Mouse (Mus musculus): ENCODE measurements around the gene Nup210. TPM values are rescaled to one million over a fixed set of nuclear protein-coding genes. Genes with fewer than 3 reads are reported as not detected.
A peak's percentile ranks its signal among the peaks of the same experiment; 100 is the strongest.

Gene Nup210
- total RNA-seq, 1 experiment from 2014 or later = 208 TPM

GRCm38 (mm10) chr6:91046184-91046583 lies 70.4 kb downstream of the Nup210 start:
- no peak for ATAC-seq (replicated peaks; ENCODE audit: low read depth, poor library complexity, severe bottlenecking)

DNA sequence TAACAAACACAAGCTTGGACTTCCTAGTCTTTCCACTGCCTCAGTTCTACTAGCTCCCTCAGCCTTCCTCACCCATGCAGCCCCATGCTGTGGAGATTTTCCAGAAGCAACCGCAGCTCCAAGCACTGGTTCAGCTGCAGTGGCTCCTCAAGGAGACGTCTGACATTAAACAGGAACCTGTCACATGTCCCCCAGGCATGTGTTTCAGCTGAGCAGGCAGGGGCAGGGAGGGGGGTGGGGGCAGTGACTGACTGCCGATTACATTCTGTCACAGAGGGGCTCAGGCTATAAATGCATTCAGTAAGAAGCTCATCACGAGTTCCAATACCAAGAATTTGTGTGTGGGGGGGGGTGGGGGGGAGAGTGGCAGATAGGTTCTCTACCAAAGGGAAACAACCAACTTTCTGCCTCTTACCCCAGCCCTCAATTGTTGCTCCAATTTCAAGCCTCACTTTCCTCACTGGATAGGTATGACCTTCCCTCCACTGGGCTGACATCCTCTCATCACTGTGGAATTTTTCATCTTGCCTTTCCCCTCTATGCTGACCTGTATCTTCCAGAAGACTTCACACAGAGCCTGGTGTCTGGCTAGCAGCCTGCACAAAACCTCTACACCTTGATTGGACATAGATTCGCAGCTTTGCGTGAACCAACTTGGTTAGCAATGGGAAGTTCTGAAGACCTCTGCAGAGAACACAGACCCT lies 71.8 kb downstream of the Nup210 start:
- no peak for ATAC-seq (replicated peaks; ENCODE audit: low read depth, poor library complexity, severe bottlenecking)

- ATAC-seq (replicated peaks; ENCODE audit: low read depth, poor library complexity, severe bottlenecking) = no peak
These were observed 75.3 kb downstream of the Nup210 start for GRCm38 (mm10) chr6:91041287-91041686.

DNA sequence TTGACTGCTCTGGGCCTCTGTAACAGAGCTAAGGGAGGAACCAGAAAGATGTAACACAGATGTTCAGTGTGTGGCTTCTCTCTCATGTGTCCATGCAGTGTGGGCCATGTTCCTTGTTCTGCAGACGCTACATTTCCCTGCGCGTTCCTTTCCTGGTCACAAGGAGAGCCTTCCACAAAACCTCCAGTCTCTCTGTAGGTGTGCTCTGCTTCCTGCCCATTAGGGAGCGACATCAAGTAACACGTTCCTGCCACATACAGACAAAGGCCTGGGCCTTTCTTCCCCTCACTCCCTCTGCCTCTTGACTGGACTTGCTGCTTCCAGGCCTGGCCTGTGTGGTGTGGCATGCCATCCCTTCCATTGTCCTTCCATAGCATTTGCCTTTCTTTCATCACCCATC lies 88.4 kb downstream of the Nup210 start:
- no peak for ATAC-seq (replicated peaks; ENCODE audit: low read depth, poor library complexity, severe bottlenecking)

DNA sequence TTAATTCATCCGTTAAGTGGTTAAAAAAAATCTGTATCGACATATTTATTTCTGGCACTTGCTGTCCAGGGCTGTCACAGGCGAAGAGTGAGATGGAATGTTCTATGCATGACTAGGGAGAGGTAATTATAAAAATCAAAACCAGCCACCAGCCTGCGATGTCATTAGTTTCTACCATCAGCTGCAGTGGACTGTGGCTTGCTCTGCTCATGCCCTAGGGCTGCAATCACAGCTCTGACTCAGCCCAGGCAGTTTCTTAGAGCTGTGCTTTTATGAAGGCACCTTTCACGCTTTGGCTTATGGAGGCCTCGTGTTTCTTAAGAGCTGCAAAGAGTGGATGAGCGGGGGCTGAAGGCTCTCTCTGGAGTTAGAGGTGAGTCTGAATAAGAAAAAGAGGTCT lies 95.8 kb downstream of the Nup210 start:
- ATAC-seq (replicated peaks; ENCODE audit: low read depth, poor library complexity, severe bottlenecking) = no peak

DNA sequence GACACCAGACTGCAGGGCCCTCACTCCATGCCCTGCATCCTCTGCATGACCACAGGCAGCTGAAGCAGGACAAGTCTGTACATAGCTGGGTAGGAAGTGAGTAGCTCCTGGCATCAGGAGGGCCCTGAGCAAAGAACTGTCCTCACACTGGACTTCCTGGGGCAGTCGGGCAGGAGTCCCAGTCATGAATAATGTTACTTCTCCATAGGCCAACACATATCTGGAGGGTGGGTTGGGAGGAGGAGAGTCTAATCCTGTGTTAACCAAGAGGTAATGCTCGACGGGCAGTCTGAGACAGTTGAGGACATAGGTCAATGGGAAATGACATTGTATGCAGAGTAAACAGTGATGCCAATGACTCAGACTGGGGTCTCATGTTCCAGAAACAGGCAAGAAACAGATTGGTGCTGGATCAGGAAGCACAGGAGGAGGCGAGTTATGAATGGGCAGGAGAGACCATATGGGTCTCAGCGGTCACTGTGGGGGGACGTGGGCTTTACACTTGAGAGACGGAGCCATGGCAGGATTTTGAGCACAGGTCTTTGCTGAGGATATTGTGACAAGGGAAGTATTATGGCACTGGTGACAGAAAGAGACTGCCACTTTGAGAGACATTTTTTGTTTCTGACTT lies 99.9 kb downstream of the Nup210 start:
- no peak for ATAC-seq (replicated peaks; ENCODE audit: low read depth, poor library complexity, severe bottlenecking)

DNA sequence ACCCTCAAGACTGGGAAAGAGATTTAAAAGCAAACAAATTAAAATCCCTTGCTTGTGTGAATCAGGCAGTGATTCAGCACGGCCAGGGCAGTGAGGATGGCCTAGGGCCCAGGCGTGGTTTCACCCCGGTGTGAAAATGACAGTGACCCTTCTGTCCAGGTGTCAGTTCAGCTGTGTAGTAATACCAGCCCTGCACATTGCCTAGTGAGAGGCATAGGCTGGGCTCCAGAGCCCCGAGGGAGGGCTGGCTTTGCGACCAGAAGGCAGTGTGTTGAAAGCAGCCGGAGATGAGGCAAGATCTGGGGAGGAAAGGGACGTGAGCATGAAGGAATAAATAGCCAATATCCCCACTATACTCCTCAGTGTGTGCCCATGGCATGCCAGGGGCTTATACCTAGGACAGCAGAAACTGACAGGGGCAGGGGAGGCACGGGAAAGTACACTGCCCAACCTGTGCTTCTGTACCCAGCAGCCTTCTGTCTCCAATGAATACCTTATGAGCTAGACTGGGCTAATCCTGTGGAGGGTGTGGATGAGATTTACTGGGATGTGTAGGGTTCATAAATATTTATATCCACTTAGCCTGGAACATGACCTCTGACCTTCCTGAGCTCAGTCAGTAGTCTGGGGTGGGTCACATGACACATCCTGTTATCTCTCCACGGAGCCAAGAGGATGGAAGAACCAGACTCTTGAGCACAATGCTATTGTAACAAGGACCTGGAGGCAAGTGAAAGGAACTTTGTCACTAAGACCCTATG lies 102.3 kb downstream of the Nup210 start:
- ATAC-seq (replicated peaks; ENCODE audit: low read depth, poor library complexity, severe bottlenecking) = no peak

DNA sequence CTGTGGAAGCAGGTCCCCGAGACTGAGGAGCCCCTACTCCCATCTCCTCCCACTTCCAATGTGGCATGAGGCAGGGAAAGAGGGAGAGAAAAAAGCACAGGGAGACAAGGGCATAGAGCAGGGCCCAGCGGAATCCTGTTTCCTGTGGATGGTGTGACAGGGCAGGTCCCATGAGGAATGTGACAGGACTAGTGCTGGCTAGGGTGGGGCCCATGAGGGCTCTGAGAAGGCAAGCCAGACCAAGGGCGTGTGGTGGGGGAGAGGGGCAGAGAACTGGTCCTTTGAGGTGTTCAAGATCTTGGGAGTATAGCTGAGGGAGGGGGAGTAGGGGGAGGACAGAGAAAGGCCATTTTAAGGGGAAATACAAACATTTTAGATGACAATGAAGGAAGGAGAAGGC lies 104.2 kb downstream of the Nup210 start:
- ATAC-seq (replicated peaks; ENCODE audit: low read depth, poor library complexity, severe bottlenecking) = no peak

- no peak for ATAC-seq (replicated peaks; ENCODE audit: low read depth, poor library complexity, severe bottlenecking)
These were observed 105.1 kb downstream of the Nup210 start for GRCm38 (mm10) chr6:91011568-91011967.

- no peak for ATAC-seq (replicated peaks; ENCODE audit: low read depth, poor library complexity, severe bottlenecking)
These were observed 108.3 kb downstream of the Nup210 start for GRCm38 (mm10) chr6:91008284-91008830.

DNA sequence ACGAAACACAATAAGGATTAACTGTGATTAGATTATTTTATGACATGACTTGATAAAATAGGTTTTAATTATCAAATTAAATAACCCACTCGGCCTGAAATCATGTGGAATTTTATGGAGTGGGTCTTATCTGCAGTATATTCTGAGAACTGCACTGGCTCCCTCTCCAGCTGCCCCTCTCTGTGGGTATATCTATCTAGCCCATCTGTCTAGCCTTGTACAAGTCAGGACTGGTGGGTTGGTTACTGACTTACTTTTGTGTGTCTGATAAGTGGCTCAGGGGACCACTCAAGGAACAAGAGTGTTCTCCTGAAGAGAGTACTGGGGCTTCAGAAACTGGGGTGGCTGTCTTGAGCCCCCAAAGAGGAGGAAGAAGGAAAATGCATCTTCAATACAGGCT lies 109.4 kb downstream of the Nup210 start:
- 0 out of 2 replicates have a peak, but pooled peaks have one; percentile 31 for ATAC-seq (replicated peaks; ENCODE audit: low read depth, poor library complexity, severe bottlenecking)

DNA sequence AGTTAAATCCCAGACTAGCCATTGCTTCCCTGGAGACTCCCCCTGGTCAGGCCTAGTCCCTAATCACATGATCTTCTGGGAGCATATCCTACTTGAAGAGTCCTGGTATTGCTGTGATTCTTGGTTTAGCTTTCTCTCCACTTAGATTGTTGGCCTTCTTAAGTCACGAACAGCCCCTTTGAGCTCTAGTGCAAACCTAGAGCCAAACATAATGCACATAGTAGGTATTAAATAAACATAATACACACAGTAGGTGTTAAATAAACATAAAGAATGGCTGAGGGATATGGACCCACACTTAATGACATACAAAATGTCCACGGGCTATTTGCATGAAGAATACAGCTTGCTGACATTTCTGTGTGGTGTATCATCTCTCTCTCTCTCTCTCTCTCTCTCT lies 112.5 kb downstream of the Nup210 start:
- ATAC-seq (replicated peaks; ENCODE audit: low read depth, poor library complexity, severe bottlenecking) = no peak

DNA sequence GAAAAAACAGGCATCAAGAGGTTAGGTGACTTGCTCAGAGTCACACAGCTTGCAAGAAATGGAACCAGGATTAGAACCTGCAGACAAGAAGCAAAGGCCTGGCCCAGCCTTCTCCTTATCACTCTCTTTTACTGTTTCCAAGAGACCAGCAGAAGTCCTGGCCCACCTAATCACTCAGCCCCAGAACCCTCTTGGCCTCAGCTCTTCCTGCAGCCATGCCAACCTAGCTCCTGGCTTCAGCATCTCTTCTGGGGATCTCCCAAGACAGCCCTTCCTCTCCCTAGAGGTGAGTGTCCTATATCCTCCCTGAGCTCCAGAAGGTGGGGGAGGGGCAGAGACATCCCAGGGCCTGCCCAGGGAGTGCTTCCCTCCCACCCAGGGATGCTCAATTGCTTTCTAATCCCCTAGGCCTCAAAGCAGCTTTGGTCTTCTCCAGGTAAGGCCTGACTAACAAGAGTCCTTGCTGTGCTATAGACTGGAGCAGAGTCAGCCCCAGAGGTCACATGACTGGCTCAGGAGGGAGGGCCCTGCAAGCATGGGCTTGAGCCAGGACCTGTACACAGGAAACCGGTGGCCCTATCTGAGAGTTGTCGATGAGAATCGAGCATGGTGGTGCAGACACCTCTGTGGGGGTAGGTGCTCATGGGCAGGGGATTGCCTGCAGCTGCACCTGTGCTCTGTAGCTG lies 113.2 kb downstream of the Nup210 start:
- peak; percentile 41 for ATAC-seq (replicated peaks; ENCODE audit: low read depth, poor library complexity, severe bottlenecking)

DNA sequence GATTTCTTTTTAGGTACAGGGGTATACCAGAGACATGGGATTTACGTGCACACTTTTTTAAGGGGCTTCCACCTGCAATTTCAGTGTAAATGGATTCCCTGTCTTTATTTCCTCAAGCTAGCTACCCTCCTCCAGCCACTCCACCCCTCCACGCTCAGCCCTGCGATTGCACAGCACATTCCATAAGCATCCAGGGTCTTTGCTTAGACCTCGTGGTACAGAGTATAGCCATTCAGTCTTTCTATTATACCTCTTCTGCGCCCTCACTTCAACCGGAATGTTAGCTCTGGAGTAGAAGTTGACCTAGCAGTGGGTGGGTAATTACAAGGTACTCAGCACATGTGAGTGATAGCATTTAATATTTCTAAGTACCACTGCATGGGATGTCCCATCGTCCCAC lies 115.1 kb downstream of the Nup210 start:
- ATAC-seq (replicated peaks; ENCODE audit: low read depth, poor library complexity, severe bottlenecking) = no peak

DNA sequence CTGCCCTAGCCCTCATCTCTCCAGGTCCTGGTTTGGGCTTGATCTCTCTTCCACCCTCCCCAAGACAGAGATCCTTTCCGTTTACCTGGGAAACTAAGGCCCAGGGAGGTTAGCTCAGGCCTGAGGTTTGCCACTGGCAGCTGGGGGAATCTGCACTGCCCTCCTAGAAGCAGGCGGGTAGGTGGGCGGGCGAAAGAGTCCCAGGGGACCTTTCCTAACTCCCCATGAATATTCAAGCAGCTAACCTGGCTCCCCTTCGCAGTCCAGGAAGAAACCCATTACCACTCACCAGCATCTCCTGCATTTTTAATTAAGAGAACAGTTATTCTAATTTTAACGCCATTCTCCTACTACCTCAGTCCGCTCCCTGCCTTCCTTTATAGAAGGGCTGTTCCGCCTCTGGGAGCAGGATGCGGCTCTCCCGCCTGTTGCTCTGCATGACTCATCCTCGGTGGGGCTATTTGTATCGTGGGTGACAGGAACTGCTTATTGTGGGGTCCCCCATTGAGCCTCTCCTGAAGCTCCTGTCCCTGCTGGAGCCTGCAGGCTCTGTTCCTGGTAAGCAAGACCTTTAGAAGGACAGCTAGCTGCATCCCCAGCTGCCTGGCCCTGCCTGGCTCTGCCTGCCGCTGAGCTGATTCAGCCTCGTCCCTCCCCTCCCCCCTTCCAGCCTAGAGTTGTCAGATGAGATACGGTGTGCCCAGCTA lies 115.7 kb downstream of the Nup210 start:
- ATAC-seq (replicated peaks; ENCODE audit: low read depth, poor library complexity, severe bottlenecking) = no peak

DNA sequence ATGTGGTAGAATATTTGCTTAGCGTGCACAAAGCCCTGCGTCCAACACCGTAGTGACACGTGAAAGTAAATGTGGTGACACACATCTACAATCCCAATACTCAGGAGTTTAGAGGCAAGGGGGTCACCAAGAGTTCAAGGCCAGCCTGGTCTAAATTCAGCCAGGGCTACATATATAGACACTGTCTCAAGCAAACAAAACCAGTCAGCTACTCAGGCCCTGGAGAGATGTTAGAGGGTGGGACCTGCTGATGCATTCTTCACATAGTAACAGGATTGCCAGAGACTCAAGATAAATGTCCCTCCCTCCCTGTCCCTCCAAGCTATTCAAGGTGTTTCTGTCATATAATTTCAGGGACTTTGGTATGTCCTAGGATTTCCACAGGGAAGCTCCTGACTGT lies 117.5 kb downstream of the Nup210 start:
- no peak for ATAC-seq (replicated peaks; ENCODE audit: low read depth, poor library complexity, severe bottlenecking)

DNA sequence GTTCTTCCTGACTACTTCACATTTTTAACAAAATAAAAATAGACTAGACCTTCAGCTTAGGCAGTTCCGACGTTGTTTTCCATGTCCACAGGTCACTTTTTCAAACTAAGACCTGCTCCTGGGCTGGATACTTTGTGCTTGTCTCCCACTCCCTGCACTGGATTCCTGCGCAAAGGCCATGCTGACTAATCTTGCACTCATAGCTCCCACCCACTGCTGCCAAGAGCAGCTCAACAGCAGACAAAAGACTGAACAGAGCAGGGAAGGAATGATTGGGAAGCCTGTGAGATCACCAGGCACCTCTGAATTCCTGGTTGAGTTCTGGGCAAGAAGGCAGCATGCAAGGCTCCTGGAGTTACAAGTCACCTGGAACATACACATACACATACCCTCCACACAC lies 119.6 kb downstream of the Nup210 start:
- ATAC-seq (replicated peaks; ENCODE audit: low read depth, poor library complexity, severe bottlenecking) = no peak

DNA sequence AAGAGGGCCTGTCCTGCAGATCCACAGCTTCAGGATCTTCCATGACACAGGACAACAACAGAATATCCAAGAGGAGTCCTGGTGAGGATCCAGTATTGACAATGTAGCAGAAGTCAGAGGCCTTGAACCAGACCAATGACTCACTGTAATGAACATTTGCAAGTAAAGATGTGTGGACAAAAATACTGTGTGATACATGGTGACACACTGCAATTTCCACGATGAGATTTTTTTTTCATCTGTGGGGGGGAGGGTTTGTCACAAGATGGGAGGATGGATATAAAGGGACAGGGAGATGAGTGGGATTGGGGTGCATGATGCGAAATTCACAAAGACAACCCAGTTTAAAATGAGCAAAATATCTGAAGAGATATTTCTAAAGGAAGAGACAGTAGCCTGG lies 120.4 kb downstream of the Nup210 start:
- ATAC-seq (replicated peaks; ENCODE audit: low read depth, poor library complexity, severe bottlenecking) = no peak

GRCm38 (mm10) chr6:90988648-90989317 lies 127.8 kb downstream of the Nup210 start, which contains the start of gene Iqsec1:
TSS of gene Iqsec1 (minus strand) at chr6:90988685.
- peak; percentile 81 for ATAC-seq (replicated peaks; ENCODE audit: low read depth, poor library complexity, severe bottlenecking)
